24 mouse cellular contexts compared by ENCODE assay signal in the genomic region with DNA sequence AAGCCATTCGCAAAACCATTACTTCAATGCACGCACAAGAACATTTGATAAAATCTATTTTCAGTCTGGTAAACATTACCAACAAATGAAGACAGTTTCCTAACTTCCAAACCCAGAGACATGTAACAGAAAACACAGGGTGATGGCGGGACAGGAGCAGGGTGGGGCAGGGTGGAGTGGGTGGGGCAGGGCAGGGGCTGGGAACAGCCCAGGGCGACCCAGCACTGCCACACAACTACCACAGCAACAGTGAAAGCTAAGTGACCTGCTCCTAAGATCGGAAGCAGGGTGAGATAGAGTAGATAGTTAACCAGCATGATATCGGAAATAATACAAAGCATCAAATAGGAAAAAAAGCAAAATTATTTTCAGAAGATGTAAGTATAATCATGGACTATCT. TPM values are rescaled to one million over a fixed set of nuclear protein-coding genes. Genes with fewer than 3 reads are reported as not detected.
DNase-seq lines count a peak whose midpoint lies in the region; ATAC-seq lines count a peak whose summit lies in the region.
"Had no signal": no experiment of that assay in that cellular context is flagged by ENCODE, and none has a peak within 500 bp of the region (broad histone marks: within the 10 kb centered on the region; RNA-seq: fewer than 3 reads in every experiment).

No protein-coding gene starts in this region.

- H3K27ac ChIP-seq in liver, embryonic 12.5 days = peak overlapping the region; percentile 70; the same call in 1 of the 2 replicates
- no peak overlapping the region for H3K27ac ChIP-seq in liver, embryonic 16.5 days (ENCODE audit: low read length)
- H3K27ac ChIP-seq in hindbrain, embryonic 16.5 days (ENCODE audit: low read depth, low read length) = no peak overlapping the region
- H3K27ac ChIP-seq in forebrain, embryonic 13.5 days = no peak overlapping the region
- H3K27ac ChIP-seq: forebrain, embryonic 12.5 days; heart, embryonic 13.5 days; hindbrain, embryonic 13.5 days; intestine, embryonic 15.5 days had no signal

- no peaks in the 10 kb centered on the region for H3K9me3 ChIP-seq in liver, embryonic 12.5 days (replicated peaks)
- H3K9me3 ChIP-seq in liver, embryonic 16.5 days (replicated peaks; ENCODE audit: control insufficient read depth, low read length) = no peaks in the 10 kb centered on the region
- H3K9me3 ChIP-seq in hindbrain, embryonic 16.5 days (ENCODE audit: control insufficient read depth, low read length) = no peaks in the 10 kb centered on the region
- H3K9me3 ChIP-seq in forebrain, embryonic 13.5 days (replicated peaks) = no peaks in the 10 kb centered on the region
- H3K9me3 ChIP-seq: forebrain, embryonic 12.5 days; heart, embryonic 13.5 days; hindbrain, embryonic 13.5 days; intestine, embryonic 15.5 days had no signal

- peak; percentile 1 for DNase-seq in kidney, postnatal 10 days
- no peak for DNase-seq in kidney, postnatal 14 days
- DNase-seq: adrenal gland, postnatal 10 days; cerebellum, adult 11 months; cerebellum, adult 9-10 months; cerebellum, postnatal 25 days; forebrain, postnatal 0 days; gastrocnemius, postnatal 14 days; heart, postnatal 4 days had no signal

- H3K4me2 ChIP-seq in liver, embryonic 12.5 days = peak overlapping the region; percentile 53
- no peak overlapping the region for H3K4me2 ChIP-seq in liver, embryonic 16.5 days (ENCODE audit: low read depth, low read length)
- no peak overlapping the region for H3K4me2 ChIP-seq in hindbrain, embryonic 16.5 days (ENCODE audit: low read length)
- H3K4me2 ChIP-seq in forebrain, embryonic 13.5 days = no peak overlapping the region
- H3K4me2 ChIP-seq: forebrain, embryonic 12.5 days; heart, embryonic 13.5 days; hindbrain, embryonic 13.5 days; intestine, embryonic 15.5 days had no signal

- 53% methylated on average over 6 of the region's 6 CpGs for WGBS in liver, embryonic 12.5 days (ENCODE audit: insufficient replicate concordance)
- WGBS in liver, embryonic 16.5 days (ENCODE audit: insufficient replicate concordance) = 53% methylated on average over 6 of the region's 6 CpGs
- 91% methylated on average over 6 of the region's 6 CpGs for WGBS in hindbrain, embryonic 16.5 days
- WGBS in forebrain, embryonic 13.5 days = 91% methylated on average over 6 of the region's 6 CpGs

- no peak overlapping the region; the same call in 1 of the 2 replicates for H3K9ac ChIP-seq in liver, embryonic 12.5 days
- H3K9ac ChIP-seq in liver, embryonic 16.5 days (ENCODE audit: low read depth, low read length) = no peak overlapping the region
- no peak overlapping the region for H3K9ac ChIP-seq in hindbrain, embryonic 16.5 days (ENCODE audit: low read depth, low read length)
- no peak overlapping the region for H3K9ac ChIP-seq in forebrain, embryonic 13.5 days
- H3K9ac ChIP-seq: forebrain, embryonic 12.5 days; forebrain, postnatal 0 days; heart, embryonic 13.5 days; hindbrain, embryonic 13.5 days; intestine, embryonic 15.5 days had no signal

- no peak overlapping the region for H3K4me3 ChIP-seq in liver, embryonic 12.5 days
- no peak overlapping the region for H3K4me3 ChIP-seq in liver, embryonic 16.5 days (ENCODE audit: low read depth, low read length)
- H3K4me3 ChIP-seq in hindbrain, embryonic 16.5 days (ENCODE audit: low read length) = no peak overlapping the region
- H3K4me3 ChIP-seq in forebrain, embryonic 13.5 days = no peak overlapping the region
- H3K4me3 ChIP-seq: forebrain, embryonic 12.5 days; heart, embryonic 13.5 days; hindbrain, embryonic 13.5 days; intestine, embryonic 15.5 days had no signal

- H3K36me3 ChIP-seq in liver, embryonic 12.5 days = peaks cover 40% of the 10 kb centered on the region
- no peaks in the 10 kb centered on the region for H3K36me3 ChIP-seq in liver, embryonic 16.5 days (ENCODE audit: control insufficient read depth, insufficient read depth)
- peaks cover 15% of the 10 kb centered on the region for H3K36me3 ChIP-seq in hindbrain, embryonic 16.5 days (ENCODE audit: control insufficient read depth, insufficient read depth, low read length)
- peaks cover 30% of the 10 kb centered on the region for H3K36me3 ChIP-seq in forebrain, embryonic 13.5 days (ENCODE audit: poor library complexity, severe bottlenecking)
- H3K36me3 ChIP-seq: intestine, embryonic 15.5 days had no signal

- H3K27me3 ChIP-seq in liver, embryonic 12.5 days (replicated peaks) = no peaks in the 10 kb centered on the region
- no peaks in the 10 kb centered on the region for H3K27me3 ChIP-seq in liver, embryonic 16.5 days (ENCODE audit: control insufficient read depth, insufficient read depth, low read depth, low read length)
- no peaks in the 10 kb centered on the region for H3K27me3 ChIP-seq in hindbrain, embryonic 16.5 days (replicated peaks; ENCODE audit: control insufficient read depth, insufficient read depth, low read length)
- no peaks in the 10 kb centered on the region for H3K27me3 ChIP-seq in forebrain, embryonic 13.5 days
- H3K27me3 ChIP-seq: forebrain, embryonic 12.5 days; heart, embryonic 13.5 days; hindbrain, embryonic 13.5 days; intestine, embryonic 15.5 days had no signal

- peaks cover 45% of the 10 kb centered on the region for H3K4me1 ChIP-seq in liver, embryonic 12.5 days
- peaks cover 14% of the 10 kb centered on the region for H3K4me1 ChIP-seq in liver, embryonic 16.5 days (ENCODE audit: control insufficient read depth, low read depth, low read length)
- peaks cover 7% of the 10 kb centered on the region for H3K4me1 ChIP-seq in hindbrain, embryonic 16.5 days (ENCODE audit: control insufficient read depth, insufficient read depth, low read depth, low read length)
- H3K4me1 ChIP-seq in forebrain, embryonic 13.5 days = peaks cover 3% of the 10 kb centered on the region

- ATAC-seq in erythroid progenitor cell, adult 5-6 weeks (replicated peaks; ENCODE audit: low FRiP score, poor library complexity, severe bottlenecking) = peak; percentile 42; the same call in 1 of the 2 replicates
- peak; percentile 44; the same call in 1 of the 2 replicates for ATAC-seq in liver, embryonic 12.5 days
- peak; percentile 50 for ATAC-seq in liver, embryonic 16.5 days (ENCODE audit: low read depth)
- ATAC-seq in cerebellum, adult (ENCODE audit: insufficient number of reproducible peaks, low FRiP score, low TSS enrichment) = no peak
- ATAC-seq in hindbrain, embryonic 16.5 days = no peak
- ATAC-seq in forebrain, embryonic 13.5 days = no peak
- ATAC-seq: forebrain, postnatal 0 days; intestine, embryonic 15.5 days had no signal

RNA-seq across cellular contexts. Expression of gene Setd4, which starts 4.4 kb away (rescaled TPM):
- 27.7 and 32.8 TPM in 2 replicates for total RNA-seq in erythroid progenitor cell, adult 5-6 weeks (2015; ENCODE audit: low replicate concordance)
- total RNA-seq in erythroid progenitor cell, adult 5-6 weeks (2017; ENCODE audit: low replicate concordance) = 5.9 and 8.1 TPM in 2 replicates
- 6.5 and 7.6 TPM in 2 replicates for polyA plus RNA-seq in liver, embryonic 12.5 days (2016; fragmentation: Nextera tagmentation; extraction: Ambion mirVana)
- polyA plus RNA-seq in liver, embryonic 16.5 days (2015; fragmentation: Nextera tagmentation; extraction: Ambion mirVana) = 3.9 and 4.3 TPM in 2 replicates
- 15.8 and 17.1 TPM in 2 replicates for polyA plus RNA-seq in hindbrain, embryonic 16.5 days (2015; fragmentation: Nextera tagmentation; extraction: Ambion mirVana)
- polyA plus RNA-seq in forebrain, embryonic 13.5 days (2015; fragmentation: Nextera tagmentation; extraction: Ambion mirVana) = 14.2 and 16.0 TPM in 2 replicates

RNA-seq across cellular contexts. Expression of gene Cbr1, which starts 6.2 kb away (rescaled TPM):
- 15.1 and 22.2 TPM in 2 replicates for total RNA-seq in erythroid progenitor cell, adult 5-6 weeks (2015; ENCODE audit: low replicate concordance)
- total RNA-seq in erythroid progenitor cell, adult 5-6 weeks (2017; ENCODE audit: low replicate concordance) = 15.9 and 24.0 TPM in 2 replicates
- 24.1 and 28.0 TPM in 2 replicates for polyA plus RNA-seq in liver, embryonic 12.5 days (2016; fragmentation: Nextera tagmentation; extraction: Ambion mirVana)
- polyA plus RNA-seq in liver, embryonic 16.5 days (2015; fragmentation: Nextera tagmentation; extraction: Ambion mirVana) = 22.8 and 25.9 TPM in 2 replicates
- polyA plus RNA-seq in hindbrain, embryonic 16.5 days (2015; fragmentation: Nextera tagmentation; extraction: Ambion mirVana) = 138 and 152 TPM in 2 replicates
- 122 and 136 TPM in 2 replicates for polyA plus RNA-seq in forebrain, embryonic 13.5 days (2015; fragmentation: Nextera tagmentation; extraction: Ambion mirVana)

RNA-seq across cellular contexts. Expression of gene Gm5678, which starts 28.4 kb away (rescaled TPM):
- not detected in 2 replicates for total RNA-seq in erythroid progenitor cell, adult 5-6 weeks (2015; ENCODE audit: low replicate concordance)
- not detected in 2 replicates for total RNA-seq in erythroid progenitor cell, adult 5-6 weeks (2017; ENCODE audit: low replicate concordance)
- polyA plus RNA-seq in liver, embryonic 12.5 days (2016; fragmentation: Nextera tagmentation; extraction: Ambion mirVana) = not detected in 2 replicates
- not detected in 2 replicates for polyA plus RNA-seq in liver, embryonic 16.5 days (2015; fragmentation: Nextera tagmentation; extraction: Ambion mirVana)
- polyA plus RNA-seq in hindbrain, embryonic 16.5 days (2015; fragmentation: Nextera tagmentation; extraction: Ambion mirVana) = not detected in 2 replicates
- not detected in 2 replicates for polyA plus RNA-seq in forebrain, embryonic 13.5 days (2015; fragmentation: Nextera tagmentation; extraction: Ambion mirVana)
- total RNA-seq: forebrain, postnatal 0 days; MEL had no signal
- polyA plus RNA-seq: C2C12; embryonic facial prominence, embryonic 14.5 days; forebrain, embryonic 12.5 days; forebrain, postnatal 0 days; gonadal fat pad, adult 2 months; heart, embryonic 13.5 days; heart, postnatal 0 days; hindbrain, embryonic 13.5 days; intestine, embryonic 15.5 days had no signal

Comparison
In these comparisons a context has a peak if more than half of its experiments do, and no peak if none do; other contexts are left out.
1. ATAC-seq: peak in erythroid progenitor cell, adult 5-6 weeks (single experiment), liver, embryonic 12.5 days (single experiment) and liver, embryonic 16.5 days (single experiment); none in cerebellum, adult (single experiment), hindbrain, embryonic 16.5 days (single experiment) and forebrain, embryonic 13.5 days (single experiment).